Comparison of ENCODE assay signal across 1 mouse cellular context in the genomic region with DNA sequence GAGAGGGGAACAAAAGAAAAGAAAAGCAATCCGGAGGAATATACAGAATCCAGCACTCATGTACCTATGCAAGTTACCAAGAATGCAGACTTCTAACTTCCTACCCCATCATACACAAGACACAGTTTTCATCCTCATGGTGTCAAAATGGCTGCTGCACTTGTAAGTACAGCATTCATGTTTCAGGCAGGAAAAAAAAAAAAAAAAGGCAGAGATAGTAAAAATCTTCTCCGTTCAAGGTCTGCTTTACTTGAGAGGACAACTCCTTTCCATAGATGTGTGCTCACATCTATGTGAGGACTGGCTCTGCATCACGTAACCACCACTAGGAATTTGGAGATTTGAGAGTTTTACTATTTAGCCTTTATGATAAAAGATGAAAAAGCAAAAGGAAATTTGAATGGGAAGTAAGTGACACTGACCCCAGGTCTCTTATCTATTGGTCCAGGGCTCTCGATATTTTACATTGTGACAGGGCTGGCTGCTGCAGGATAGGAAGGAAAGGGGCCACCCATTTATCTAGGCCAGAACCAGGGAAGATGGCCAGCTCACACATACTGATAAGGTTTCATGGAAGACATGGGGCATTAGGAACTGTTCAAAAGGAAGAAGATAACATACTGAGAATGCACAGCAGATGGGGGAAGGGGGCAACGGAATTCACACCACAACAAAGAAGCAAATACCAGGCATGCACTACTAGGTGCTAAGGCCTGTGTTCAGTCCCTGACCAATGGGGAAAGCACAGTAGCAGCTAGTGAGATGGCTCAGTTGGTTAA.
A peak's percentile ranks its signal among the peaks of the same experiment; 100 is the strongest.
TF ChIP-seq lines count a peak whose summit lies in the region.

No protein-coding gene starts in this region.

TF ChIP-seq in MEL, 35 proteins besides CTCF, POLR2A, EP300 and RAD21 (continued from another document):
- TF ChIP-seq SIN3A (IDR thresholded peaks at IDR 0.05; ENCODE audit: low read length): peak; percentile 92
- TF ChIP-seq BHLHE40 (IDR thresholded peaks at IDR 0.05; ENCODE audit: borderline replicate concordance, low read depth, low read length): 0 out of 2 replicates have a peak, but pooled peaks have one; percentile 7
- no peak for TF ChIP-seq UBTF (IDR thresholded peaks at IDR 0.05; ENCODE audit: borderline replicate concordance, insufficient read depth, low read depth, low read length)
- peak; percentile 57 for TF ChIP-seq TBP (IDR thresholded peaks at IDR 0.05; ENCODE audit: low read depth, low read length)
- peak; percentile 58; the same call in 1 of the 2 replicates for TF ChIP-seq MYC (IDR thresholded peaks at IDR 0.05; ENCODE audit: low read depth, low read length)
- peak; percentile 52; the same call in 1 of the 2 replicates for TF ChIP-seq CHD2 (IDR thresholded peaks at IDR 0.05; ENCODE audit: low read length)
- no peak; the same call in none of the 2 replicates for TF ChIP-seq MXI1 (IDR thresholded peaks at IDR 0.05; ENCODE audit: low read depth, low read length)
- 0 out of 2 replicates have a peak, but pooled peaks have one; percentile 6 for TF ChIP-seq ZMIZ1 (IDR thresholded peaks at IDR 0.05; ENCODE audit: low read depth, low read length)
- peak; percentile 29; the same call in 1 of the 2 replicates for TF ChIP-seq MAX (IDR thresholded peaks at IDR 0.05; ENCODE audit: low read length)
- TF ChIP-seq POLR2AphosphoS2 (IDR thresholded peaks at IDR 0.05; ENCODE audit: low read length): no peak
- TF ChIP-seq MYB (IDR thresholded peaks at IDR 0.05; ENCODE audit: low read depth, low read length): peak; percentile 86
- 0 out of 2 replicates have a peak, but pooled peaks have one; percentile 22 for TF ChIP-seq NELFE (IDR thresholded peaks at IDR 0.05; ENCODE audit: low read depth, low read length)
- 0 out of 2 replicates have a peak, but pooled peaks have one; percentile 9 for TF ChIP-seq ZC3H11A (IDR thresholded peaks at IDR 0.05; ENCODE audit: low read depth, low read length)
- TF ChIP-seq POLR2AphosphoS5 (IDR thresholded peaks at IDR 0.05; ENCODE audit: borderline replicate concordance, low read depth, low read length): no peak
